Mouse (Mus musculus) G1E (cell line): ENCODE data around the gene Eps8l3. TPM values are rescaled to one million over a fixed set of nuclear protein-coding genes. Genes with fewer than 3 reads are reported as not detected.

Experiments used
- ATAC-seq: 2 replicates; pipeline ENCODE4 v1.8.0; 2016; ENCODE audit warnings: mild to moderate bottlenecking; ENCODE audit not compliant: insufficient number of reproducible peaks, poor library complexity, low FRiP score, severe bottlenecking; ENCODE audit errors: extremely low read depth
- DNase-seq: peaks from one replicate; pipeline ENCODE4 v3.0.0; 2012; ENCODE audit warnings: low spot score
- H3K27me3 ChIP-seq: 2 replicates; pipeline ENCODE4 v1.6.1; 2012; ENCODE audit warnings: mild to moderate bottlenecking, low read length, inconsistent platforms; ENCODE audit not compliant: insufficient read depth
- H3K36me3 ChIP-seq: replicated peaks from 2 replicates; pipeline ENCODE3; 2012; ENCODE audit warnings: mild to moderate bottlenecking, inconsistent platforms
- H3K4me1 ChIP-seq: 2 replicates; pipeline ENCODE4 v1.6.1; 2012; ENCODE audit warnings: low read depth, low read length, inconsistent platforms, mixed read lengths; ENCODE audit not compliant: insufficient read depth
- H3K4me3 ChIP-seq: 2 replicates; pipeline ENCODE4 v1.5.1; 2012; ENCODE audit warnings: low read depth, mild to moderate bottlenecking, inconsistent platforms, low read length, moderate library complexity, mixed read lengths
- H3K9me3 ChIP-seq: replicated peaks from 2 replicates; pipeline ENCODE4 v1.6.1; 2012; ENCODE audit warnings: inconsistent platforms
- CTCF ChIP-seq: IDR thresholded peaks from 2 replicates; pipeline ENCODE4 v1.5.1; 2012; ENCODE audit warnings: low read depth, low read length, inconsistent platforms, mixed read lengths
- GATA1 ChIP-seq: IDR thresholded peaks from 2 replicates; pipeline ENCODE4 v1.6.1; 2012; ENCODE audit warnings: borderline replicate concordance, low read length, inconsistent platforms, mixed read lengths
- GATA2 ChIP-seq: IDR thresholded peaks from 2 replicates; pipeline ENCODE4 v1.6.1; 2012; ENCODE audit warnings: low read depth, low read length, inconsistent platforms, borderline replicate concordance
- POLR2AphosphoS5 ChIP-seq: IDR thresholded peaks from 2 replicates; pipeline ENCODE4 v1.6.1; 2012; ENCODE audit warnings: low read depth, low read length, inconsistent platforms; ENCODE audit not compliant: insufficient replicate concordance
- TAL1 ChIP-seq: conservative IDR thresholded peaks from 2 replicates; pipeline ENCODE4 v1.6.1; 2012; ENCODE audit warnings: low read depth, low read length, inconsistent platforms, mixed read lengths
- polyA plus RNA-seq: library from polyadenylated mRNA; stranded (reverse); fragments of >175 nt; gene quantifications from 2 replicates; pipeline ENCODE4 v1.2.3, GENCODE M21; 2012
- total RNA-seq, 2 experiments: library from RNA; stranded (forward) in 1 of 2; stranded (reverse) in 1 of 2; fragments of 200-1000 nt in 1 of 2; fragments of >200 nt in 1 of 2; fragmentation: Nextera tagmentation in 1 of 2; gene quantifications; 2 replicates each; pipeline ENCODE4 v1.2.3; 2014 to 2017

Eps8l3 gene
- total and polyA plus RNA-seq, 3 experiments = not detected

GRCm38 (mm10) chr3:107917097-107917496, 40.1 kb downstream of the Eps8l3 start:
- no peaks in the 10 kb centered on the region for H3K4me1 ChIP-seq
- TF ChIP-seq CTCF (peak; percentile 14; the same call in 1 of the 2 replicates), POLR2AphosphoS5 (no peak)
- DNase-seq = no peak
- H3K4me3 ChIP-seq = no peak overlapping the region
- H3K27me3 ChIP-seq = peaks cover 11% of the 10 kb centered on the region; the same call in 1 of the 2 replicates
- no peak for ATAC-seq
- no peaks in the 10 kb centered on the region for H3K36me3 ChIP-seq
- H3K9me3 ChIP-seq = no peaks in the 10 kb centered on the region

- peaks cover 11% of the 10 kb centered on the region; the same call in 1 of the 2 replicates for H3K27me3 ChIP-seq
- ATAC-seq (no peak), DNase-seq (no peak)
- no peaks in the 10 kb centered on the region for H3K9me3 ChIP-seq
- no peaks in the 10 kb centered on the region for H3K36me3 ChIP-seq
- TF ChIP-seq GATA2 = no peak
- no peak for TF ChIP-seq TAL1
- no peak for TF ChIP-seq POLR2AphosphoS5
- TF ChIP-seq GATA1 = no peak
- TF ChIP-seq CTCF = no peak
- H3K4me3 ChIP-seq = no peak overlapping the region
- no peaks in the 10 kb centered on the region for H3K4me1 ChIP-seq
These were observed 40.9 kb downstream of the Eps8l3 start for GRCm38 (mm10) chr3:107917783-107918408.

- no peak for TF ChIP-seq TAL1
- no peak for TF ChIP-seq GATA1
- no peak for TF ChIP-seq GATA2
- H3K9me3 ChIP-seq = no peaks in the 10 kb centered on the region
- DNase-seq (no peak), ATAC-seq (no peak)
- peaks cover 7% of the 10 kb centered on the region; the same call in 1 of the 2 replicates for H3K27me3 ChIP-seq
- H3K4me1 ChIP-seq = no peaks in the 10 kb centered on the region
- H3K36me3 ChIP-seq = no peaks in the 10 kb centered on the region
- no peak overlapping the region for H3K4me3 ChIP-seq
These were observed 43.3 kb downstream of the Eps8l3 start for GRCm38 (mm10) chr3:107920348-107920747.

- no peak for TF ChIP-seq CTCF
- no peak for TF ChIP-seq GATA2
- no peak for TF ChIP-seq TAL1
- no peak for TF ChIP-seq GATA1
- TF ChIP-seq POLR2AphosphoS5 = no peak
- no peak for ATAC-seq
- Histone ChIP-seq H3K4me1 (no peaks in the 10 kb centered on the region), H3K4me3 (no peak overlapping the region), H3K9me3 (no peaks in the 10 kb centered on the region), H3K27me3 (peaks cover 6% of the 10 kb centered on the region), H3K36me3 (no peaks in the 10 kb centered on the region)
- DNase-seq = no peak
These were observed 48.3 kb downstream of the Eps8l3 start for GRCm38 (mm10) chr3:107925335-107925734.

GRCm38 (mm10) chr3:107927841-107928240, 50.8 kb downstream of the Eps8l3 start:
- H3K4me1 ChIP-seq = no peaks in the 10 kb centered on the region
- no peak for ATAC-seq
- H3K9me3 ChIP-seq = no peaks in the 10 kb centered on the region
- peaks cover 6% of the 10 kb centered on the region for H3K27me3 ChIP-seq
- no peak overlapping the region for H3K4me3 ChIP-seq
- no peaks in the 10 kb centered on the region for H3K36me3 ChIP-seq
- DNase-seq = no peak
- TF ChIP-seq POLR2AphosphoS5 = no peak
- TF ChIP-seq GATA1 = no peak
- TF ChIP-seq TAL1 = no peak
- TF ChIP-seq CTCF = no peak
- TF ChIP-seq GATA2 = no peak

GRCm38 (mm10) chr3:107928691-107929090, 51.7 kb downstream of the Eps8l3 start:
- peaks cover 11% of the 10 kb centered on the region for H3K27me3 ChIP-seq
- TF ChIP-seq POLR2AphosphoS5 = no peak
- TF ChIP-seq CTCF = no peak
- no peak for TF ChIP-seq TAL1
- TF ChIP-seq GATA2 = no peak
- TF ChIP-seq GATA1 = no peak
- no peak overlapping the region for H3K4me3 ChIP-seq
- no peaks in the 10 kb centered on the region for H3K36me3 ChIP-seq
- no peaks in the 10 kb centered on the region for H3K4me1 ChIP-seq
- ATAC-seq (no peak), DNase-seq (no peak)
- no peaks in the 10 kb centered on the region for H3K9me3 ChIP-seq

GRCm38 (mm10) chr3:107929243-107929642, 52.2 kb downstream of the Eps8l3 start:
- TF ChIP-seq POLR2AphosphoS5 = no peak
- H3K9me3 ChIP-seq = no peaks in the 10 kb centered on the region
- no peak overlapping the region for H3K4me3 ChIP-seq
- peaks cover 11% of the 10 kb centered on the region for H3K27me3 ChIP-seq
- ATAC-seq (no peak), DNase-seq (no peak)
- no peaks in the 10 kb centered on the region for H3K36me3 ChIP-seq
- no peaks in the 10 kb centered on the region for H3K4me1 ChIP-seq
